Mouse (Mus musculus) T-helper 2 cell (primary cell): ENCODE results near the gene Casd1.
"Not testable (repeated sequence)": the region's sequence is repeated elsewhere in the genome, so short reads cannot be mapped to it uniquely, and the experiment has no call there.

Experiments used
- in situ Hi-C: fragments of 300-600 bp; cut with MboI, MseI; formaldehyde crosslinking; loops from one replicate; pipeline ENCODE4 v1.15.1; 2025; ENCODE audit warnings: high pct_unique_total_duplicates

The Casd1 gene

GRCm38 (mm10) chr6:4611853-4612252 lies 11.2 kb downstream of the Casd1 start:
- in situ Hi-C loops, result no loop called here

GRCm38 (mm10) chr6:4612431-4612830 lies 11.8 kb downstream of the Casd1 start:
- in situ Hi-C loops, result no loop called here

- in situ Hi-C loops, result no loop called here
Measured at GRCm38 (mm10) chr6:4617911-4618310, 17.3 kb downstream of the Casd1 start.

GRCm38 (mm10) chr6:4631464-4631863 lies 30.8 kb downstream of the Casd1 start:
- in situ Hi-C loops, result no loop called here

- in situ Hi-C loops, result no loop called here
Measured at GRCm38 (mm10) chr6:4633189-4633588, 32.5 kb downstream of the Casd1 start.

GRCm38 (mm10) chr6:4634804-4635203 lies 34.2 kb downstream of the Casd1 start:
- in situ Hi-C loops, result no loop called here

GRCm38 (mm10) chr6:4642068-4642467 lies 41.4 kb downstream of the Casd1 start:
- in situ Hi-C loops, result no loop called here

GRCm38 (mm10) chr6:4647351-4647750 lies 46.7 kb downstream of the Casd1 start:
- in situ Hi-C loops, result no loop called here

- in situ Hi-C loops, result no loop called here
Measured at GRCm38 (mm10) chr6:4652596-4653134, 52.0 kb downstream of the Casd1 start.

- in situ Hi-C loops, result not testable (repeated sequence)
Measured at GRCm38 (mm10) chr6:4653741-4654140, 53.1 kb downstream of the Casd1 start.

- in situ Hi-C loops, result no loop called here
Measured at GRCm38 (mm10) chr6:4655466-4655865, 54.8 kb downstream of the Casd1 start.

GRCm38 (mm10) chr6:4655924-4656323 lies 55.3 kb downstream of the Casd1 start:
- in situ Hi-C loops, result no loop called here

GRCm38 (mm10) chr6:4658861-4659260 lies 58.2 kb downstream of the Casd1 start:
- in situ Hi-C loops, result no loop called here

- in situ Hi-C loops, result no loop called here
Measured at GRCm38 (mm10) chr6:4663516-4663915, 62.9 kb downstream of the Casd1 start.

- in situ Hi-C loops, result no loop called here
Measured at GRCm38 (mm10) chr6:4664313-4664712, 63.7 kb downstream of the Casd1 start.

- in situ Hi-C loops, result no loop called here
Measured at GRCm38 (mm10) chr6:4665154-4665553, 64.5 kb downstream of the Casd1 start.

GRCm38 (mm10) chr6:4677356-4677761 lies 76.7 kb downstream of the Casd1 start:
- in situ Hi-C loops, result no loop called here

- in situ Hi-C loops, result no loop called here
Measured at GRCm38 (mm10) chr6:4679981-4680380, 79.3 kb downstream of the Casd1 start.

GRCm38 (mm10) chr6:4680576-4680975 lies 79.9 kb downstream of the Casd1 start:
- in situ Hi-C loops, result no loop called here

- in situ Hi-C loops, result no loop called here
Measured at GRCm38 (mm10) chr6:4684706-4685340, 84.2 kb downstream of the Casd1 start.

- in situ Hi-C loops, result no loop called here
Measured at GRCm38 (mm10) chr6:4690438-4690837, 89.8 kb downstream of the Casd1 start.
